8 mouse cellular contexts compared by ENCODE assay signal in the genomic region with DNA sequence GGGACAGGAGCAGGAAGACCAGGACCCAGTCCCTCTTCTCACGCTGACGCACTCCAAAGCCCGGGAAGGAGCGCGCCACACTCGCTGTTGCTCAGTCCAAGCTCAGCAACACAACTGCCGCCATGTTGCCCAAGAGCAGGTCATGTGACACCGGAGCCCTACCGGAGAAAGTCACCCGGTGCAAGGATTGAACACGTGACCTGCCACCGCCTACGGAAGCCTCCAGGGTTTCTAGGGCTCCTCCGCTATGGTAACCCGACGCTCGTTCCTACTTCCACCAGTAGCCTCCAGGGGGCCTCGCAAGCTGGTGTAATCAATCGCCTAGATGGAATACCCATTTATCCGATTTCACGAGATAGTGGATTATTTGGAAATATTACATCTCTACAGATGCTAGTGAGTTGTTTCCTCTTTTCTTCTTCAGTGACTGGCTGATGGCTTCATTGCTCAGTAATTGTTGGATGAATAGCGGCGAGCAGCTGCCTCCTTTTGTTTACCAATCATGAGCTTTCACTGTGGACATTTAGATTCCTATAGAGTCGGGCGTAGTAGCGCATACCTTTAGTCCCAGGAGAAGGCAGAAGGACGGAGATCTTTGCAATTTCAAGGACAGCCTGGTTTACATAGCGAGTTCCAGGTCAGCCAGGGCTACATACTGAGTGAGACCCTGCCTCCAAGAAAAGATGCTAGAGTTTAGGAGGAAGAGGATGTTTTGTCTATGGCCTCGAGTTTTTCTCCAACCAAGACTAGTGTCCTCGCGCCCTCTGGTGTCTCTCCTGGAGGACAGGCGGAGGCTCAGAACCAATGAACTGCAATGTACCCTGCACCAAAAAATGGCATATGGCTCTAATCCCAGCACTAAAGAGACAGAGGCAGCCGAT. TPM values are rescaled to one million over a fixed set of nuclear protein-coding genes. Genes with fewer than 3 reads are reported as not detected.
DNase-seq lines count a peak whose midpoint lies in the region; ATAC-seq and TF ChIP-seq lines count a peak whose summit lies in the region.

Spns1 (minus strand) TSS at position 173 of the 881 bp plus-strand sequence.

- H3K4me1 ChIP-seq in E14TG2a.4 (replicated peaks; ENCODE audit: low read depth, low read length), result peaks cover 61% of the 10 kb centered on the region
- peaks cover 19% of the 10 kb centered on the region for H3K4me1 ChIP-seq in forebrain, embryonic 12.5 days
- 0 out of 2 replicates have a peak, but pooled peaks cover 9% of the 10 kb centered on the region for H3K4me1 ChIP-seq in heart, postnatal 0 days (ENCODE audit: control insufficient read depth, insufficient read depth)
- H3K4me1 ChIP-seq in liver, embryonic 16.5 days (ENCODE audit: control insufficient read depth, low read depth, low read length), result peaks cover 22% of the 10 kb centered on the region
- H3K4me1 ChIP-seq in neural tube, embryonic 13.5 days (replicated peaks), result peaks cover 24% of the 10 kb centered on the region
- peaks cover 9% of the 10 kb centered on the region for H3K4me1 ChIP-seq in testis, adult 2 months (ENCODE audit: control insufficient read depth, insufficient read depth, low read length)

- peak within 1 kb of the TSS; percentile 85 for H3K9ac ChIP-seq in forebrain, embryonic 12.5 days
- H3K9ac ChIP-seq in heart, postnatal 0 days (replicated peaks; ENCODE audit: low read depth, low read length), result peak within 1 kb of the TSS; percentile 87
- H3K9ac ChIP-seq in liver, embryonic 16.5 days (ENCODE audit: low read depth, low read length), result peak within 1 kb of the TSS; percentile 66
- peak within 1 kb of the TSS; percentile 90 for H3K9ac ChIP-seq in neural tube, embryonic 13.5 days

- peak; percentile 84 for TF ChIP-seq CTCF in E14TG2a.4 (conservative IDR thresholded peaks at IDR 0.05; ENCODE audit: low read length)
- peak; percentile 74 for TF ChIP-seq CTCF in heart, postnatal 0 days (IDR thresholded peaks at IDR 0.05; ENCODE audit: low read depth)
- peak; percentile 38; the same call in 1 of the 2 replicates for TF ChIP-seq CTCF in testis, adult 2 months (IDR thresholded peaks at IDR 0.05; ENCODE audit: control insufficient read depth, insufficient read depth, insufficient replicate concordance, low read depth, low read length)

- DNase-seq in c-Kit-positive CD71-positive TER-119-positive erythroid progenitor cells, embryonic 14.5 days (ENCODE audit: low spot score), result peak; percentile 96
- peak; percentile 97 for DNase-seq in heart, postnatal 0 days (ENCODE audit: low spot score)
- DNase-seq in kidney, postnatal 4 days, result peak; percentile 97 to 98

- WGBS in forebrain, embryonic 12.5 days, result under 1% methylated on average over 33 of the region's 33 CpGs
- 2% methylated on average over 33 of the region's 33 CpGs for WGBS in heart, postnatal 0 days
- WGBS in liver, embryonic 16.5 days (ENCODE audit: insufficient replicate concordance), result under 1% methylated on average over 33 of the region's 33 CpGs
- under 1% methylated on average over 33 of the region's 33 CpGs for WGBS in neural tube, embryonic 13.5 days

- H3K4me3 ChIP-seq in E14TG2a.4 (replicated peaks; ENCODE audit: low read length), result peak within 1 kb of the TSS; percentile 100
- H3K4me3 ChIP-seq in forebrain, embryonic 12.5 days (replicated peaks), result peak within 1 kb of the TSS; percentile 91
- H3K4me3 ChIP-seq in heart, postnatal 0 days (ENCODE audit: low read depth, low read length), result peak within 1 kb of the TSS; percentile 96
- peak within 1 kb of the TSS; percentile 71 for H3K4me3 ChIP-seq in liver, embryonic 16.5 days (ENCODE audit: low read depth, low read length)
- peak within 1 kb of the TSS; percentile 98 for H3K4me3 ChIP-seq in neural tube, embryonic 13.5 days
- peak within 1 kb of the TSS; percentile 84 for H3K4me3 ChIP-seq in testis, adult 2 months (ENCODE audit: control insufficient read depth, low read depth, low read length)

- H3K4me2 ChIP-seq in forebrain, embryonic 12.5 days, result peak within 1 kb of the TSS; percentile 98
- peak within 1 kb of the TSS; percentile 96 for H3K4me2 ChIP-seq in heart, postnatal 0 days (ENCODE audit: low read depth, low read length)
- H3K4me2 ChIP-seq in liver, embryonic 16.5 days (ENCODE audit: low read depth, low read length), result peak within 1 kb of the TSS; percentile 92
- H3K4me2 ChIP-seq in neural tube, embryonic 13.5 days, result peak within 1 kb of the TSS; percentile 98

- TF ChIP-seq POLR2A in testis, adult 2 months (IDR thresholded peaks at IDR 0.05; ENCODE audit: control insufficient read depth, low read depth, low read length), result peak; percentile 55; the same call in 1 of the 2 replicates

- peak; percentile 98 for ATAC-seq in forebrain, embryonic 12.5 days (ENCODE audit: low FRiP score)
- peak; percentile 98 for ATAC-seq in heart, postnatal 0 days (ENCODE audit: insufficient read depth, low read depth)
- peak; percentile 96 for ATAC-seq in liver, embryonic 16.5 days (ENCODE audit: low read depth)
- ATAC-seq in neural tube, embryonic 13.5 days (ENCODE audit: low read depth), result peak; percentile 97

- H3K27ac ChIP-seq in forebrain, embryonic 12.5 days, result peak within 1 kb of the TSS; percentile 80
- peak within 1 kb of the TSS; percentile 59 for H3K27ac ChIP-seq in heart, postnatal 0 days (ENCODE audit: low read depth)
- peak within 1 kb of the TSS; percentile 71 for H3K27ac ChIP-seq in liver, embryonic 16.5 days (ENCODE audit: low read length)
- peak within 1 kb of the TSS; percentile 85 for H3K27ac ChIP-seq in neural tube, embryonic 13.5 days (replicated peaks)
- H3K27ac ChIP-seq in testis, adult 2 months (ENCODE audit: control insufficient read depth, insufficient read depth, low read depth, low read length), result peak within 1 kb of the TSS; percentile 4; the same call in 1 of the 2 replicates

- no peaks in the 10 kb centered on the region for H3K9me3 ChIP-seq in E14TG2a.4 (ENCODE audit: low read length)
- H3K9me3 ChIP-seq in forebrain, embryonic 12.5 days, result no peaks in the 10 kb centered on the region
- no peaks in the 10 kb centered on the region for H3K9me3 ChIP-seq in heart, postnatal 0 days (replicated peaks; ENCODE audit: control insufficient read depth, low read length)
- no peaks in the 10 kb centered on the region for H3K9me3 ChIP-seq in liver, embryonic 16.5 days (replicated peaks; ENCODE audit: control insufficient read depth, low read length)
- no peaks in the 10 kb centered on the region for H3K9me3 ChIP-seq in neural tube, embryonic 13.5 days

- TF ChIP-seq EP300 in heart, postnatal 0 days (IDR thresholded peaks at IDR 0.05; ENCODE audit: low read depth), result no peak

- no peaks in the 10 kb centered on the region for H3K27me3 ChIP-seq in E14TG2a.4 (ENCODE audit: insufficient read depth, low read length)
- H3K27me3 ChIP-seq in forebrain, embryonic 12.5 days, result no peaks in the 10 kb centered on the region
- H3K27me3 ChIP-seq in heart, postnatal 0 days (ENCODE audit: control insufficient read depth, insufficient read depth, low read length), result no peaks in the 10 kb centered on the region
- H3K27me3 ChIP-seq in liver, embryonic 16.5 days (ENCODE audit: control insufficient read depth, insufficient read depth, low read depth, low read length), result no peaks in the 10 kb centered on the region
- no peaks in the 10 kb centered on the region for H3K27me3 ChIP-seq in neural tube, embryonic 13.5 days
- no peaks in the 10 kb centered on the region for H3K27me3 ChIP-seq in testis, adult 2 months (ENCODE audit: control insufficient read depth, insufficient read depth, low read length)

- peaks cover 50% of the 10 kb centered on the region for H3K36me3 ChIP-seq in E14TG2a.4 (ENCODE audit: insufficient read depth, low read length)
- H3K36me3 ChIP-seq in forebrain, embryonic 12.5 days (replicated peaks), result peaks cover 24% of the 10 kb centered on the region
- peaks cover 19% of the 10 kb centered on the region for H3K36me3 ChIP-seq in heart, postnatal 0 days (replicated peaks; ENCODE audit: control insufficient read depth, insufficient read depth, low read length)
- H3K36me3 ChIP-seq in liver, embryonic 16.5 days (ENCODE audit: control insufficient read depth, insufficient read depth), result no peaks in the 10 kb centered on the region; the same call in 1 of the 2 replicates
- peaks cover 23% of the 10 kb centered on the region for H3K36me3 ChIP-seq in neural tube, embryonic 13.5 days
- no peaks in the 10 kb centered on the region for H3K36me3 ChIP-seq in testis, adult 2 months (ENCODE audit: control insufficient read depth, insufficient read depth, low read length)

RNA-seq across cellular contexts. Expression of gene Spns1, which starts in this region (rescaled TPM):
- 55.8 and 64.9 TPM in 2 replicates for polyA plus RNA-seq in forebrain, embryonic 12.5 days (2016; fragmentation: Nextera tagmentation; extraction: Ambion mirVana)
- total RNA-seq in heart, postnatal 0 days (2014; rRNA removed; ENCODE audit: low replicate concordance), result 47.0 and 87.1 TPM in 2 replicates
- polyA plus RNA-seq in heart, postnatal 0 days (2015; fragmentation: Nextera tagmentation; extraction: Ambion mirVana), result 34.6 and 36.0 TPM in 2 replicates
- 16.1 and 18.3 TPM in 2 replicates for polyA plus RNA-seq in liver, embryonic 16.5 days (2015; fragmentation: Nextera tagmentation; extraction: Ambion mirVana)
- 68.5 and 73.0 TPM in 2 replicates for polyA plus RNA-seq in neural tube, embryonic 13.5 days (2015; fragmentation: Nextera tagmentation; extraction: Ambion mirVana)
- 30.9 and 44.2 TPM in 2 replicates for polyA plus RNA-seq in testis, adult 2 months (2012; rRNA removed)

Comparison
In these comparisons a context has a peak if more than half of its experiments do, and no peak if none do; other contexts are left out.
1. Peak in every context shown above with its lines: DNase-seq, ATAC-seq, H3K4me3 ChIP-seq and H3K27ac ChIP-seq.
2. H3K27ac ChIP-seq: peak in every context shown above with its lines; median percentile 85 in neural tube, embryonic 13.5 days; 80 in forebrain, embryonic 12.5 days; 71 in liver, embryonic 16.5 days; 59 in heart, postnatal 0 days; 4 in testis, adult 2 months.